Mouse (Mus musculus) kidney, postnatal 0 days (tissue): ENCODE measurements around the gene BC049730. TPM values are rescaled to one million over a fixed set of nuclear protein-coding genes. Genes with fewer than 3 reads are reported as not detected.

Source experiments
- ATAC-seq: fragments of 200-750 bp; cut with Nextera tagmentation; replicated peaks from 2 replicates; pipeline ENCODE4 v1.8.0; 2017; ENCODE audit warnings: low read depth, moderate number of reproducible peaks, moderate TSS enrichment, moderate library complexity; ENCODE audit not compliant: low FRiP score
- DNase-seq: peaks from one replicate; pipeline ENCODE4 v3.0.0-alpha.2; 2016; ENCODE audit warnings: low spot score
- H3K27ac ChIP-seq: fragments of 300-500 bp; sonication (generic); 2 replicates; pipeline ENCODE4 v1.5.1; 2014; ENCODE audit warnings: mild to moderate bottlenecking
- H3K27me3 ChIP-seq: fragments of 300-500 bp; sonication (generic); 2 replicates; pipeline ENCODE4 v1.6.1; 2014; ENCODE audit warnings: low read length, mixed read lengths; ENCODE audit not compliant: insufficient read depth
- H3K36me3 ChIP-seq: fragments of 300-500 bp; sonication (generic); 2 replicates; pipeline ENCODE4 v1.6.1; 2014; ENCODE audit warnings: low read length, mixed read lengths; ENCODE audit not compliant: insufficient read depth
- H3K4me1 ChIP-seq: fragments of 300-500 bp; sonication (generic); replicated peaks from 2 replicates; pipeline ENCODE4 v1.6.1; 2014; ENCODE audit warnings: antibody characterized with exemption, low read length, mixed read lengths; ENCODE audit not compliant: insufficient read depth
- H3K4me2 ChIP-seq: fragments of 300-500 bp; sonication (generic); 2 replicates; pipeline ENCODE4 v1.6.1; 2014; ENCODE audit warnings: mild to moderate bottlenecking, low read length, moderate library complexity, mixed read lengths
- H3K4me3 ChIP-seq: fragments of 300-500 bp; sonication (generic); replicated peaks from 2 replicates; pipeline ENCODE4 v1.5.1; 2014; ENCODE audit warnings: low read depth, low read length
- H3K9ac ChIP-seq: fragments of 300-500 bp; sonication (generic); 2 replicates; pipeline ENCODE4 v1.6.1; 2014; ENCODE audit warnings: low read depth, low read length
- H3K9me3 ChIP-seq: fragments of 300-500 bp; sonication (generic); replicated peaks from 2 replicates; pipeline ENCODE4 v1.6.1; 2016; ENCODE audit warnings: low read length, inconsistent platforms, mixed read lengths
- CTCF ChIP-seq: IDR thresholded peaks from 2 replicates; pipeline ENCODE4 v1.5.1; 2016; ENCODE audit warnings: antibody characterized with exemption, low read depth, mild to moderate bottlenecking, moderate library complexity
- WGBS: fragments of 180-500 bp; shearing (Covaris S2); extraction: QIAGEN DNeasy Blood & Tissue Kit; methylation state at CpG from one replicate; pipeline ENCODE4 v1.1.7; 2014; 5-methylcytosine and 5-hydroxymethylcytosine counted together
- polyA plus RNA-seq: library from polyadenylated mRNA; unstranded; fragments of >200 nt; fragmentation: Nextera tagmentation; extraction: Ambion mirVana; gene quantifications from 2 replicates; pipeline ENCODE4 v1.2.1, GENCODE M21; 2015

BC049730 gene
- polyA plus RNA-seq, 1 experiment from 2014 or later = not detected

GRCm38 (mm10) chr7:24760211-24760610, 51.2 kb downstream of the BC049730 start, which contains the start of gene Cd177:
Gene Cd177, minus strand, starts transcription at chr7:24760311.
- no peak for DNase-seq
- Histone ChIP-seq H3K27me3 (no peaks in the 10 kb centered on the region), H3K4me1 (no peaks in the 10 kb centered on the region), H3K36me3 (no peaks in the 10 kb centered on the region), H3K27ac (no peak within 1 kb of the TSS), H3K9ac (no peak within 1 kb of the TSS), H3K9me3 (no peaks in the 10 kb centered on the region), H3K4me2 (no peak within 1 kb of the TSS), H3K4me3 (no peak within 1 kb of the TSS)
- WGBS = 56% methylated on average over 6 of the region's 6 CpGs
- TF ChIP-seq CTCF = no peak
- ATAC-seq = no peak

- WGBS = 69% methylated on average over 6 of the region's 6 CpGs
- no peaks in the 10 kb centered on the region for H3K4me1 ChIP-seq
- DNase-seq = no peak
- H3K27me3 ChIP-seq = no peaks in the 10 kb centered on the region
- no peak overlapping the region for H3K27ac ChIP-seq
- H3K4me3 ChIP-seq = no peak overlapping the region
- no peak for ATAC-seq
- H3K36me3 ChIP-seq = no peaks in the 10 kb centered on the region
- no peak for TF ChIP-seq CTCF
- H3K4me2 ChIP-seq = no peak overlapping the region
- no peaks in the 10 kb centered on the region for H3K9me3 ChIP-seq
- no peak overlapping the region for H3K9ac ChIP-seq
Measured at GRCm38 (mm10) chr7:24761161-24761560, 52.1 kb downstream of the BC049730 start.

- Histone ChIP-seq H3K36me3 (no peaks in the 10 kb centered on the region), H3K4me2 (no peak overlapping the region), H3K27me3 (no peaks in the 10 kb centered on the region), H3K9me3 (no peaks in the 10 kb centered on the region), H3K27ac (no peak overlapping the region), H3K4me1 (no peaks in the 10 kb centered on the region), H3K4me3 (no peak overlapping the region), H3K9ac (no peak overlapping the region)
- 85% methylated on average over 8 of the region's 8 CpGs for WGBS
- DNase-seq (no peak), ATAC-seq (no peak)
- no peak for TF ChIP-seq CTCF
Measured at GRCm38 (mm10) chr7:24762574-24762973, 53.5 kb downstream of the BC049730 start.

Other genes starting within 250 kb of the BC049730 start
- 11.5 and 15.9 TPM in 2 replicates for gene Plaur, start 246.8 kb upstream of the BC049730 start, polyA plus RNA-seq
- 7.1 and 8.2 TPM in 2 replicates for gene Cadm4, start 227.2 kb upstream of the BC049730 start, polyA plus RNA-seq
- 40.2 and 41.4 TPM in 2 replicates for gene Zfp428, start 202.2 kb upstream of the BC049730 start, polyA plus RNA-seq
- gene AC161166.1, start 196.8 kb upstream of the BC049730 start, polyA plus RNA-seq = 0.06 and 0.12 TPM in 2 replicates
- gene Irgq, start 178.6 kb upstream of the BC049730 start, polyA plus RNA-seq = 5.4 and 6.0 TPM in 2 replicates
- 0.50 and 0.55 TPM in 2 replicates for gene Pinlyp, start 163.1 kb upstream of the BC049730 start, polyA plus RNA-seq
- gene Xrcc1, start 163.0 kb upstream of the BC049730 start, polyA plus RNA-seq = 58.4 and 63.6 TPM in 2 replicates
- gene Ethe1, start 121.7 kb upstream of the BC049730 start, polyA plus RNA-seq = 43.7 and 43.8 TPM in 2 replicates
- gene Zfp575, start 121.6 kb upstream of the BC049730 start, polyA plus RNA-seq = 4.0 and 4.3 TPM in 2 replicates
- gene Phldb3, start 98.5 kb upstream of the BC049730 start, polyA plus RNA-seq = 0.11 and 0.20 TPM in 2 replicates
- 0.68 and 0.88 TPM in 2 replicates for gene Lypd3, start 72.7 kb upstream of the BC049730 start, polyA plus RNA-seq
- gene Tex101, start 32.6 kb upstream of the BC049730 start, polyA plus RNA-seq = not detected in 2 replicates
- not detected in 2 replicates for gene Gm4763, start 17.7 kb downstream of the BC049730 start, polyA plus RNA-seq
- gene Cd177, start 51.1 kb downstream of the BC049730 start, polyA plus RNA-seq = 0.05 and 0.36 TPM in 2 replicates
- gene Ceacam10, start 68.0 kb downstream of the BC049730 start, polyA plus RNA-seq = 0.11 and 0.22 TPM in 2 replicates
- 16.5 and 18.6 TPM in 2 replicates for gene Gm9844, start 153.0 kb downstream of the BC049730 start, polyA plus RNA-seq
- gene Lypd4, start 160.7 kb downstream of the BC049730 start, polyA plus RNA-seq = not detected in 2 replicates
- gene Dmrtc2, start 160.8 kb downstream of the BC049730 start, polyA plus RNA-seq = 0.12 and 0.19 TPM in 2 replicates
- 2,933 and 3,330 TPM in 2 replicates for gene Rps19, start 175.1 kb downstream of the BC049730 start, polyA plus RNA-seq
- gene Cd79a, start 188.1 kb downstream of the BC049730 start, polyA plus RNA-seq = 1.7 and 2.7 TPM in 2 replicates
- gene Arhgef1, start 193.7 kb downstream of the BC049730 start, polyA plus RNA-seq = 63.6 and 66.1 TPM in 2 replicates
- not detected in 2 replicates for gene Gm4881, start 235.3 kb downstream of the BC049730 start, polyA plus RNA-seq